Mouse (Mus musculus): Measurements from ENCODE around the gene Gm10228. TPM values are rescaled to one million over a fixed set of nuclear protein-coding genes. Genes with fewer than 3 reads are reported as not detected.
"Not testable (repeated sequence)": the region's sequence is repeated elsewhere in the genome, so short reads cannot be mapped to it uniquely, and the experiment has no call there.

Gm10228 gene
- not detected in 2 replicates for polyA plus RNA-seq (2015; fragmentation: Nextera tagmentation; extraction: Ambion mirVana)

DNA sequence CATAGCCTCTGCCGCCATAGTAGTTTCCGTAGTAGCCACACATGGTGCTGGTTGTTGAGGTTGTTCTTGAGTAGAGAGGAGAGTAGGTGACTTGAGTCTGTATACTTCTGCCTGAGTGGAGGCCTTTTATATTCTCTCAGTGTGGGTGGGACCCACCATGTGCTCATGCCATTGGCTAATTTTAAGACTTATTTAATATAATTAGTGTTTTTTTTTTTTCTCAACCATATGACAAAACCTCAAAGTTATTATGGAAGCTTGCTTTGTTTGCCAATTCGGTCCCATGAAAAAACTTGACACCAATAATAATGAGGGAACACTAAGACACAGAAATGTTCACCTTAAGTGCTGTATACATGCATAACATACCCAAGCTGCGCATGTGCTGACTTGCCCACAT lies at the start of gene Gm10228:
Gene Gm10228 (minus strand): TSS at position 101 of the 400 bp plus-strand sequence.
- H3K4me1 ChIP-seq; H3K36me3 ChIP-seq; ATAC-seq (ENCODE audit: insufficient number of reproducible peaks, insufficient read depth, low FRiP score, low TSS enrichment, low read depth); H3K4me2 ChIP-seq; H3K4me3 ChIP-seq; H3K9me3 ChIP-seq; H3K27me3 ChIP-seq; H3K9ac ChIP-seq; H3K27ac ChIP-seq: not testable (repeated sequence)
- WGBS, result 85% methylated on average over 2 of the region's 4 CpGs

- not testable (repeated sequence) for H3K4me1 ChIP-seq; H3K36me3 ChIP-seq; H3K9ac ChIP-seq; H3K9me3 ChIP-seq; H3K4me2 ChIP-seq; H3K27ac ChIP-seq; ATAC-seq (ENCODE audit: insufficient number of reproducible peaks, insufficient read depth, low FRiP score, low TSS enrichment, low read depth); H3K4me3 ChIP-seq; H3K27me3 ChIP-seq
- 56% methylated on average over 2 of the region's 2 CpGs for WGBS
These were observed 29.8 kb upstream of the Gm10228 start for GRCm38 (mm10) chr16:89071041-89071440.

GRCm38 (mm10) chr16:89063902-89064301 lies 22.6 kb upstream of the Gm10228 start, which contains the start of gene 1110025L11Rik:
Gene 1110025L11Rik (minus strand): TSS chr16:89064002.
- not testable (repeated sequence) for H3K9me3 ChIP-seq; H3K4me3 ChIP-seq; H3K4me2 ChIP-seq; H3K4me1 ChIP-seq; H3K27me3 ChIP-seq; H3K36me3 ChIP-seq; ATAC-seq (ENCODE audit: insufficient number of reproducible peaks, insufficient read depth, low FRiP score, low TSS enrichment, low read depth); H3K27ac ChIP-seq; H3K9ac ChIP-seq
- WGBS, result no CpG with 5 or more reads among the region's 2 CpGs

GRCm38 (mm10) chr16:89047783-89048182 lies 6.5 kb upstream of the Gm10228 start, which contains the start of gene Krtap6-5:
Gene Krtap6-5 (minus strand): TSS chr16:89047883.
- H3K4me2 ChIP-seq, result no peak within 1 kb of the TSS
- no peaks in the 10 kb centered on the region for H3K27me3 ChIP-seq
- H3K9ac ChIP-seq, result no peak within 1 kb of the TSS
- 83% methylated on average over 3 of the region's 3 CpGs for WGBS
- no peak within 1 kb of the TSS for H3K27ac ChIP-seq
- H3K4me1 ChIP-seq, result no peaks in the 10 kb centered on the region
- H3K36me3 ChIP-seq, result no peaks in the 10 kb centered on the region
- no peak within 1 kb of the TSS for H3K4me3 ChIP-seq
- ATAC-seq (ENCODE audit: insufficient number of reproducible peaks, insufficient read depth, low FRiP score, low TSS enrichment, low read depth), result no peak
- H3K9me3 ChIP-seq, result no peaks in the 10 kb centered on the region

GRCm38 (mm10) chr16:89031399-89031798 lies 9.9 kb downstream of the Gm10228 start, which contains the start of gene Krtap6-1:
Gene Krtap6-1 (plus strand): TSS chr16:89031699.
- not testable (repeated sequence) for H3K27ac ChIP-seq; H3K4me2 ChIP-seq; H3K27me3 ChIP-seq; H3K9ac ChIP-seq; H3K4me1 ChIP-seq; H3K36me3 ChIP-seq; H3K9me3 ChIP-seq; H3K4me3 ChIP-seq; ATAC-seq (ENCODE audit: insufficient number of reproducible peaks, insufficient read depth, low FRiP score, low TSS enrichment, low read depth)
- 94% methylated on average over 3 of the region's 3 CpGs for WGBS

DNA sequence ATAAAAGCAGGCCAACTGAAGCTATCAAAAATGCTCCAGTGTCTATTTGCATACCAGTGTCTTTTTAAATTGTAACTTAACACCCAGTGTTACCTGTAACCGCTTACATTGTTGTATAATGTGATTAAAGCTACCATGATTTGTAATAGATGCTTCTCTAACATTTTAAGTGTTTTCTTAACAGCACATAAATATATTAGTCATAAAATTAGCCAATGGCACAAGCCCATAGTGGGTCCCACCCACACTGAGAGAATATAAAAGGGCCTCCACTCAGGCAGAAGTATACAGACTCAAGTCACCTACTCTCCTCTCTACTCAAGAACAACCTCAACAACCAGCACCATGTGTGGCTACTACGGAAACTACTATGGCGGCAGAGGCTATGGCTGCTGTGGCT lies 26.3 kb downstream of the Gm10228 start, which contains the start of gene Gm10229:
Gene Gm10229 (plus strand): TSS at position 301 of the 400 bp plus-strand sequence.
- not testable (repeated sequence) for H3K4me3 ChIP-seq; ATAC-seq (ENCODE audit: insufficient number of reproducible peaks, insufficient read depth, low FRiP score, low TSS enrichment, low read depth); H3K9ac ChIP-seq; H3K27ac ChIP-seq; H3K4me2 ChIP-seq; H3K9me3 ChIP-seq; H3K4me1 ChIP-seq; H3K27me3 ChIP-seq; H3K36me3 ChIP-seq
- WGBS, result 90% methylated on average over 3 of the region's 3 CpGs

DNA sequence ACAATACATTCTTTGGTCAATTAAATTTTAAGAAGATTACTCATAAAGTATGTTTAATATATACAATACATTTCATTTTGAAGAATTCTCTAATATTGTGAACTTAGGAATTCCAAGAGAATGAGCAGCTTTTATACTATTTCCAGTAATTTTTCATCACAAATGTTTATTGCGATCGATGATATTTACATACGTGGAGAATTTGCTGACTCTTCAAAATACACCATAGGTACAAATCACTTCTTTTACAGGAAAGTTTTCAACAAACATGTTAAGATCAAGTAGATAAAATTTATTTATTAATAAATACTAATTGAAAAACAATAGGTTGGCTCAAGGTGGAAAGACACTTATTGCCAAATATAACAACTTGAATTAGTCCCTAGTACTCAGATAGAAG lies 27.3 kb downstream of the Gm10228 start:
- H3K4me3 ChIP-seq, result no peak overlapping the region
- no peaks in the 10 kb centered on the region for H3K9me3 ChIP-seq
- no peak overlapping the region for H3K4me2 ChIP-seq
- H3K4me1 ChIP-seq, result no peaks in the 10 kb centered on the region
- no peak overlapping the region for H3K9ac ChIP-seq
- no peaks in the 10 kb centered on the region for H3K27me3 ChIP-seq
- no peak overlapping the region for H3K27ac ChIP-seq
- ATAC-seq (ENCODE audit: insufficient number of reproducible peaks, insufficient read depth, low FRiP score, low TSS enrichment, low read depth), result no peak
- 97% methylated on average over 3 of the region's 3 CpGs for WGBS
- no peaks in the 10 kb centered on the region for H3K36me3 ChIP-seq

DNA sequence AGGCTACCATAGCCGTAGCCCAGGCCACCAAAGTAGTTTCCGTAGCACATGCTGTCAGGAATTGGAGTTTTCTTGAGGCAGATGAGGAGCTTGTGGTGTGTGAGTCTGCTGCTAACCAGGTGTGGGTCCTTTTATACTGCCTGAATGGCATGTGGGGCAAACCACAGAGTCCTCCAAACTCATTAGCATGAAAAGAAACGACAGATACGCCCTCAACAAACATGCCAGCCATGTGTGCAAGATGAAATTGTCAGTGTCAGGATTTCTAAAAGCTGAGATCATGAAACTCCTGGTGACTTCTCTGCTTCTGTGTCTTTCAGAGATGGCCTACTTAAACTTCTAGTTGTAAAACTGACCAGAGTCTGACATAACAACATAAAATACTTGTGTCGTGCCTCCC lies 30.6 kb downstream of the Gm10228 start, which contains the start of gene Krtap22-2:
Gene Krtap22-2 (minus strand): TSS at position 101 of the 400 bp plus-strand sequence.
- Histone ChIP-seq H3K27ac (no peak within 1 kb of the TSS), H3K36me3 (no peaks in the 10 kb centered on the region), H3K9me3 (no peaks in the 10 kb centered on the region), H3K4me2 (no peak within 1 kb of the TSS), H3K4me3 (no peak within 1 kb of the TSS), H3K27me3 (no peaks in the 10 kb centered on the region), H3K9ac (no peak within 1 kb of the TSS), H3K4me1 (no peaks in the 10 kb centered on the region)
- WGBS, result 75% methylated on average over 5 of the region's 5 CpGs
- ATAC-seq (ENCODE audit: insufficient number of reproducible peaks, insufficient read depth, low FRiP score, low TSS enrichment, low read depth), result no peak

Other genes starting within 250 kb of the Gm10228 start
- not detected in 2 replicates for gene Gm20741, start 229.3 kb downstream of the Gm10228 start, polyA plus RNA-seq (2015; fragmentation: Nextera tagmentation; extraction: Ambion mirVana)
- gene Krtap15, start 221.3 kb downstream of the Gm10228 start, polyA plus RNA-seq (2015; fragmentation: Nextera tagmentation; extraction: Ambion mirVana), result not detected in 2 replicates
- not detected in 2 replicates for gene Krtap14, start 215.3 kb downstream of the Gm10228 start, polyA plus RNA-seq (2015; fragmentation: Nextera tagmentation; extraction: Ambion mirVana)
- not detected in 2 replicates for gene Krtap19-1, start 172.1 kb downstream of the Gm10228 start, polyA plus RNA-seq (2015; fragmentation: Nextera tagmentation; extraction: Ambion mirVana)
- not detected in 2 replicates for gene Krtap19-2, start 167.2 kb downstream of the Gm10228 start, polyA plus RNA-seq (2015; fragmentation: Nextera tagmentation; extraction: Ambion mirVana)
- gene Krtap19-3, start 163.4 kb downstream of the Gm10228 start, polyA plus RNA-seq (2015; fragmentation: Nextera tagmentation; extraction: Ambion mirVana), result not detected in 2 replicates
- not detected in 2 replicates for gene Krtap19-4, start 156.4 kb downstream of the Gm10228 start, polyA plus RNA-seq (2015; fragmentation: Nextera tagmentation; extraction: Ambion mirVana)
- gene Krtap19-5, start 145.0 kb downstream of the Gm10228 start, polyA plus RNA-seq (2015; fragmentation: Nextera tagmentation; extraction: Ambion mirVana), result not detected in 2 replicates
- not detected in 2 replicates for gene Krtap19-9b, start 109.2 kb downstream of the Gm10228 start, polyA plus RNA-seq (2015; fragmentation: Nextera tagmentation; extraction: Ambion mirVana)
- gene Krtap16-3, start 78.6 kb downstream of the Gm10228 start, polyA plus RNA-seq (2015; fragmentation: Nextera tagmentation; extraction: Ambion mirVana), result not detected in 2 replicates
- not detected in 2 replicates for gene Krtap22-2, start 30.7 kb downstream of the Gm10228 start, polyA plus RNA-seq (2015; fragmentation: Nextera tagmentation; extraction: Ambion mirVana)
- gene Gm10229, start 26.2 kb downstream of the Gm10228 start, polyA plus RNA-seq (2015; fragmentation: Nextera tagmentation; extraction: Ambion mirVana), result not detected in 2 replicates
- gene Krtap6-1, start 9.8 kb downstream of the Gm10228 start, polyA plus RNA-seq (2015; fragmentation: Nextera tagmentation; extraction: Ambion mirVana), result not detected in 2 replicates
- not detected in 2 replicates for gene Krtap6-5, start 6.4 kb upstream of the Gm10228 start, polyA plus RNA-seq (2015; fragmentation: Nextera tagmentation; extraction: Ambion mirVana)
- not detected in 2 replicates for gene 1110025L11Rik, start 22.5 kb upstream of the Gm10228 start, polyA plus RNA-seq (2015; fragmentation: Nextera tagmentation; extraction: Ambion mirVana)
- not detected in 2 replicates for gene Krtap6-3, start 42.5 kb upstream of the Gm10228 start, polyA plus RNA-seq (2015; fragmentation: Nextera tagmentation; extraction: Ambion mirVana)
- not detected in 2 replicates for gene Gm6358, start 99.4 kb upstream of the Gm10228 start, polyA plus RNA-seq (2015; fragmentation: Nextera tagmentation; extraction: Ambion mirVana)
- not detected in 2 replicates for gene Gm10061, start 109.6 kb upstream of the Gm10228 start, polyA plus RNA-seq (2015; fragmentation: Nextera tagmentation; extraction: Ambion mirVana)
- not detected in 2 replicates for gene Gm9789, start 116.5 kb upstream of the Gm10228 start, polyA plus RNA-seq (2015; fragmentation: Nextera tagmentation; extraction: Ambion mirVana)
- not detected in 2 replicates for gene Gm7735, start 128.0 kb upstream of the Gm10228 start, polyA plus RNA-seq (2015; fragmentation: Nextera tagmentation; extraction: Ambion mirVana)
- gene 1110057P08Rik, start 133.3 kb upstream of the Gm10228 start, polyA plus RNA-seq (2015; fragmentation: Nextera tagmentation; extraction: Ambion mirVana), result not detected in 2 replicates
- not detected in 2 replicates for gene Krtap20-2, start 164.4 kb upstream of the Gm10228 start, polyA plus RNA-seq (2015; fragmentation: Nextera tagmentation; extraction: Ambion mirVana)